Mouse (Mus musculus): ENCODE results near the gene Usp32. TPM values are rescaled to one million over a fixed set of nuclear protein-coding genes. Genes with fewer than 3 reads are reported as not detected.
"Not testable (repeated sequence)": the region's sequence is repeated elsewhere in the genome, so short reads cannot be mapped to it uniquely, and the experiment has no call there.

Usp32 gene
- polyA plus RNA-seq, 1 experiment, result 2.8 TPM

DNA sequence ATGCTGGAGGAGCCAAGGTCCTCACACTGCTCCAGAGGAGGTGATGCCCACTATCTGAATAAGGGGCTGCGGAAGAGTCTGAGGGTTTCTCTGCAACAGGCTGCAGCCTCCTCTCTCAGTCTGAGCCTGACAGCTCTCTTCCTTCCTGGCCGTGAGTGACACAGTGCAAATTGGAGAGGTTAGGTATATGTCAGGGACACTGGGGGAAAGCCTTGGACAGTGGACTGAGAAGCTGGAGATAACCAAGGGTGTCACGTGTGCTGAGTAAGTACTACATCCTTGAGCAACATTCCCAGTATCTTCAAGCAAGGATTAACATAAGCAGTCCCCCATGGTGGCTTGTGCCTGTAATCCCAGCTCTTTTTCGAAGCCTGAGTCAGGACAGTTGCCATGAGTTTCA lies 38.5 kb upstream of the Usp32 start:
- Histone ChIP-seq H3K4me3 (ENCODE audit: low read depth, low read length) (no peak overlapping the region), H3K36me3 (ENCODE audit: control insufficient read depth, insufficient read depth, low read length) (no peaks in the 10 kb centered on the region), H3K27me3 (ENCODE audit: control insufficient read depth, insufficient read depth, low read length) (no peaks in the 10 kb centered on the region), H3K27ac (ENCODE audit: insufficient read depth, low read depth, low read length) (no peak overlapping the region), H3K4me1 (ENCODE audit: control insufficient read depth, insufficient read depth, insufficient read length, low read length) (peaks cover 5% of the 10 kb centered on the region; the same call in 1 of the 2 replicates)
- WGBS, result 83% methylated on average over 4 of the region's 4 CpGs
- TF ChIP-seq POLR2A (IDR thresholded peaks at IDR 0.05; ENCODE audit: low read depth, low read length) (no peak), CTCF (IDR thresholded peaks at IDR 0.05; ENCODE audit: extremely low read depth, insufficient read length, insufficient replicate concordance, low read depth, low read length) (no peak)

GRCm38 (mm10) chr11:85177761-85178160 lies 37.8 kb upstream of the Usp32 start:
- H3K27ac ChIP-seq (ENCODE audit: insufficient read depth, low read depth, low read length), result no peak overlapping the region
- H3K4me3 ChIP-seq (ENCODE audit: low read depth, low read length), result no peak overlapping the region
- 71% methylated on average over 6 of the region's 6 CpGs for WGBS
- TF ChIP-seq CTCF (IDR thresholded peaks at IDR 0.05; ENCODE audit: extremely low read depth, insufficient read length, insufficient replicate concordance, low read depth, low read length) (no peak), POLR2A (IDR thresholded peaks at IDR 0.05; ENCODE audit: low read depth, low read length) (no peak)
- H3K4me1 ChIP-seq (ENCODE audit: control insufficient read depth, insufficient read depth, insufficient read length, low read length), result no peaks in the 10 kb centered on the region
- H3K27me3 ChIP-seq (ENCODE audit: control insufficient read depth, insufficient read depth, low read length), result no peaks in the 10 kb centered on the region
- no peaks in the 10 kb centered on the region for H3K36me3 ChIP-seq (ENCODE audit: control insufficient read depth, insufficient read depth, low read length)

GRCm38 (mm10) chr11:85175941-85176340 lies 36.0 kb upstream of the Usp32 start:
- Histone ChIP-seq H3K36me3 (ENCODE audit: control insufficient read depth, insufficient read depth, low read length) (no peaks in the 10 kb centered on the region), H3K4me3 (ENCODE audit: low read depth, low read length) (no peak overlapping the region), H3K4me1 (ENCODE audit: control insufficient read depth, insufficient read depth, insufficient read length, low read length) (no peaks in the 10 kb centered on the region), H3K27me3 (ENCODE audit: control insufficient read depth, insufficient read depth, low read length) (no peaks in the 10 kb centered on the region), H3K27ac (ENCODE audit: insufficient read depth, low read depth, low read length) (no peak overlapping the region)
- WGBS, result 75% methylated on average over 3 of the region's 3 CpGs
- TF ChIP-seq POLR2A (IDR thresholded peaks at IDR 0.05; ENCODE audit: low read depth, low read length), result no peak
- TF ChIP-seq CTCF (IDR thresholded peaks at IDR 0.05; ENCODE audit: extremely low read depth, insufficient read length, insufficient replicate concordance, low read depth, low read length), result no peak

DNA sequence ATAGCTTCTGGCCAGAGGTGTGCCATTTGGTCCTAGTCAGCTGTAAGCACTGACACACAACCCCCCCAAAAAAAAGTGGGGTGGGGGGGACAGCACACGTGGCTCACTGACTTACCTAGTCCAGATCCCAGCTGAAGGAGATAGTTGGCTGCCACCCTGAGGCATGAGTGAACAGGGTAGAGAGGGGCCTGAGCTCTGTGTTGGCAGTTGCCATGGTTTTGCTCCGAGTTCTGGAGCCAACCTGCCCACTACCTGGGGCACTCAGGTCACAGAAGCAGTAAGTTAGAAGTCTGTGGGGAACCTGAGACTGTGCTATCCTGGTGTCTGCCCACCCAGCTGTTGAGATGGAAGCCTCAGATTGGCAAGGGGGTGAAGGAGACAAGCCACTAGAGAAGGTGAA lies 30.9 kb upstream of the Usp32 start:
- no peaks in the 10 kb centered on the region for H3K4me1 ChIP-seq (ENCODE audit: control insufficient read depth, insufficient read depth, insufficient read length, low read length)

DNA sequence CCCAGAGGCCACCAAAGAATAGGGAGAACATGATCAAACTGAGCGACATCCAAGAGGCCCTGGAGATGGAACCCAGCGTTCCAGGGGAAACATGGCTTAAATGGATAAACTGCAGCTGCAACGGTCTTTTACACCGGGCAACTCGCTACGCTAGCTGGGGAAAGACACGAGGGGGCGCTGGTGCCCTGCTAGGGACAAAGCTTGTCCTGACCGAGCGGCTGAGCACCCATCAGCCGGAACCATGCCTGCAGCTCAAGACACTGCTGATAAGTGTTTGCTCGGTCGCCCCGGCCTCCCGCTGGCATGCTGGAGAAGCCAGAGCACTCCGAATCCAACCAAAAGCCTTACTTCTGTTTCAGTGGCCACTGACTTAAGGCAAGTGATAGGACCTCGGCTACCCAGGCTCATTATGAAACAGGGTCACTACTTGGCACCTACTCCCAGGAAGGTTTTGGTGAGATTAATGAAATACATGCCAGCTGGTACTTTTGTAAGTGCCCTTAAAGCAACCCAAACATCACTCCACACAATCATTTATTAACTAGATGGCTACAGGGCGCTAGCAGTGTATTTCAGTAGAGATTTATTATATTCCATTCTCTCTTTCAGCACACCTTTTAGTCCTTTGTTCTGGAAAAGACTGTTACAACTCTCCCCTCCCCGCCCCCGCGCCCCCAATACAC lies 30.2 kb upstream of the Usp32 start, which contains the start of gene 1700125H20Rik:
TSS of gene 1700125H20Rik (plus strand) at position 347 of the 683 bp plus-strand sequence.
- 8% methylated on average over 21 of the region's 21 CpGs for WGBS
- H3K4me3 ChIP-seq (ENCODE audit: low read depth, low read length), result peak within 1 kb of the TSS; percentile 40
- no peaks in the 10 kb centered on the region for H3K4me1 ChIP-seq (ENCODE audit: control insufficient read depth, insufficient read depth, insufficient read length, low read length)
- no peaks in the 10 kb centered on the region for H3K27me3 ChIP-seq (ENCODE audit: control insufficient read depth, insufficient read depth, low read length)
- H3K27ac ChIP-seq (ENCODE audit: insufficient read depth, low read depth, low read length), result no peak within 1 kb of the TSS
- no peaks in the 10 kb centered on the region for H3K36me3 ChIP-seq (ENCODE audit: control insufficient read depth, insufficient read depth, low read length)
- TF ChIP-seq POLR2A (IDR thresholded peaks at IDR 0.05; ENCODE audit: low read depth, low read length) (no peak), CTCF (IDR thresholded peaks at IDR 0.05; ENCODE audit: extremely low read depth, insufficient read length, insufficient replicate concordance, low read depth, low read length) (peak; percentile 89)

More for the DNA sequence above, 30.9 kb upstream of the Usp32 start:
- H3K4me3 ChIP-seq (ENCODE audit: low read depth, low read length), result no peak overlapping the region
- H3K27ac ChIP-seq (ENCODE audit: insufficient read depth, low read depth, low read length), result no peak overlapping the region
- no peaks in the 10 kb centered on the region for H3K27me3 ChIP-seq (ENCODE audit: control insufficient read depth, insufficient read depth, low read length)
- H3K36me3 ChIP-seq (ENCODE audit: control insufficient read depth, insufficient read depth, low read length), result no peaks in the 10 kb centered on the region
- 0 out of 2 replicates have a peak, but pooled peaks have one; percentile 15 for TF ChIP-seq POLR2A (IDR thresholded peaks at IDR 0.05; ENCODE audit: low read depth, low read length)
- no peak for TF ChIP-seq CTCF (IDR thresholded peaks at IDR 0.05; ENCODE audit: extremely low read depth, insufficient read length, insufficient replicate concordance, low read depth, low read length)
- WGBS, result 33% methylated on average over 2 of the region's 2 CpGs

DNA sequence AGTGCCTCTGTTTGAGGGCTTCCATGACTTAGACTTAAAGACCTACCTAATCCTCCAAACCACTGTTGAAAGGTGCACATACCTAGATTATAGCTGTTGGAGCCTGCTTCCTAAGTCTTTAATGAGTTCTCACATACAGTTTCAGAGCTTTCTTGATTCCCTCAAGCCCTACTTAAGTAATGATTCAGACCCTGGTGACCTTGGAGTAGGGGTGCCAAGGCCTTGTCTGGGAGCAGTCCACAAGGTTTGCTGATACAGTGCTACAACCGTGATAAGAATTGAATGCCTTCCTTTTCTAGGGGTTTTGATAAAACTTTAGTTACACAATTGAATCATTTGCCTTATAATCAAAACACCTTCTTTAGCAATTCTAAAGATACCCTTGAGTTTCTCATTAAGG lies 27.5 kb upstream of the Usp32 start:
- Histone ChIP-seq H3K27me3 (ENCODE audit: control insufficient read depth, insufficient read depth, low read length) (no peaks in the 10 kb centered on the region), H3K4me3 (ENCODE audit: low read depth, low read length) (no peak overlapping the region), H3K4me1 (ENCODE audit: control insufficient read depth, insufficient read depth, insufficient read length, low read length) (no peaks in the 10 kb centered on the region), H3K36me3 (ENCODE audit: control insufficient read depth, insufficient read depth, low read length) (no peaks in the 10 kb centered on the region), H3K27ac (ENCODE audit: insufficient read depth, low read depth, low read length) (no peak overlapping the region)
- TF ChIP-seq CTCF (IDR thresholded peaks at IDR 0.05; ENCODE audit: extremely low read depth, insufficient read length, insufficient replicate concordance, low read depth, low read length) (no peak), POLR2A (IDR thresholded peaks at IDR 0.05; ENCODE audit: low read depth, low read length) (no peak)
- WGBS, result 35% methylated on average over 1 of the region's 1 CpGs

- Histone ChIP-seq H3K27ac (ENCODE audit: insufficient read depth, low read depth, low read length) (no peak overlapping the region), H3K27me3 (ENCODE audit: control insufficient read depth, insufficient read depth, low read length) (peaks cover 3% of the 10 kb centered on the region; the same call in 1 of the 2 replicates), H3K4me1 (ENCODE audit: control insufficient read depth, insufficient read depth, insufficient read length, low read length) (no peaks in the 10 kb centered on the region), H3K36me3 (ENCODE audit: control insufficient read depth, insufficient read depth, low read length) (no peaks in the 10 kb centered on the region), H3K4me3 (ENCODE audit: low read depth, low read length) (no peak overlapping the region)
- no peak for TF ChIP-seq POLR2A (IDR thresholded peaks at IDR 0.05; ENCODE audit: low read depth, low read length)
- TF ChIP-seq CTCF (IDR thresholded peaks at IDR 0.05; ENCODE audit: extremely low read depth, insufficient read length, insufficient replicate concordance, low read depth, low read length), result no peak
Measured at GRCm38 (mm10) chr11:85164371-85164770, 24.4 kb upstream of the Usp32 start.

GRCm38 (mm10) chr11:85163014-85163413 lies 23.1 kb upstream of the Usp32 start:
- H3K27me3 ChIP-seq (ENCODE audit: control insufficient read depth, insufficient read depth, low read length); H3K4me1 ChIP-seq (ENCODE audit: control insufficient read depth, insufficient read depth, insufficient read length, low read length); H3K36me3 ChIP-seq (ENCODE audit: control insufficient read depth, insufficient read depth, low read length); H3K27ac ChIP-seq (ENCODE audit: insufficient read depth, low read depth, low read length); H3K4me3 ChIP-seq (ENCODE audit: low read depth, low read length): not testable (repeated sequence)
- WGBS, result 58% methylated on average over 1 of the region's 1 CpGs

Data from small intestine, adult 2 months (tissue).